Mouse (Mus musculus): Measurements from ENCODE around the gene Pidd1. TPM values are rescaled to one million over a fixed set of nuclear protein-coding genes. Genes with fewer than 3 reads are reported as not detected.

Gene Pidd1
- polyA plus RNA-seq, 1 experiment from 2014 or later, result 1.8 TPM

GRCm38 (mm10) chr7:141475805-141476158, 32.0 kb upstream of the Pidd1 start:
- Histone ChIP-seq H3K27ac (replicated peaks) (peak overlapping the region; percentile 87), H3K4me3 (ENCODE audit: low read depth, low read length) (peak overlapping the region; percentile 80), H3K9me3 (ENCODE audit: control insufficient read depth, low read length) (no peaks in the 10 kb centered on the region), H3K4me2 (replicated peaks; ENCODE audit: low read depth) (peak overlapping the region; percentile 90), H3K36me3 (ENCODE audit: control insufficient read depth, insufficient read depth, low read length) (peaks cover 8% of the 10 kb centered on the region), H3K27me3 (ENCODE audit: control insufficient read depth, insufficient read depth, low read length) (no peaks in the 10 kb centered on the region), H3K4me1 (replicated peaks; ENCODE audit: control insufficient read depth, insufficient read depth) (peaks cover 16% of the 10 kb centered on the region), H3K9ac (ENCODE audit: low read length) (peak overlapping the region; percentile 88)
- WGBS, result 0% methylated on average over 12 of the region's 12 CpGs
- ATAC-seq (ENCODE audit: low FRiP score, low TSS enrichment) (peak; percentile 5; the same call in 1 of the 2 replicates), DNase-seq (ENCODE audit: low spot score) (no peak)
- TF ChIP-seq EP300 (optimal IDR thresholded peaks at IDR 0.05) (no peak), CTCF (IDR thresholded peaks at IDR 0.05; ENCODE audit: low read depth) (no peak)

DNA sequence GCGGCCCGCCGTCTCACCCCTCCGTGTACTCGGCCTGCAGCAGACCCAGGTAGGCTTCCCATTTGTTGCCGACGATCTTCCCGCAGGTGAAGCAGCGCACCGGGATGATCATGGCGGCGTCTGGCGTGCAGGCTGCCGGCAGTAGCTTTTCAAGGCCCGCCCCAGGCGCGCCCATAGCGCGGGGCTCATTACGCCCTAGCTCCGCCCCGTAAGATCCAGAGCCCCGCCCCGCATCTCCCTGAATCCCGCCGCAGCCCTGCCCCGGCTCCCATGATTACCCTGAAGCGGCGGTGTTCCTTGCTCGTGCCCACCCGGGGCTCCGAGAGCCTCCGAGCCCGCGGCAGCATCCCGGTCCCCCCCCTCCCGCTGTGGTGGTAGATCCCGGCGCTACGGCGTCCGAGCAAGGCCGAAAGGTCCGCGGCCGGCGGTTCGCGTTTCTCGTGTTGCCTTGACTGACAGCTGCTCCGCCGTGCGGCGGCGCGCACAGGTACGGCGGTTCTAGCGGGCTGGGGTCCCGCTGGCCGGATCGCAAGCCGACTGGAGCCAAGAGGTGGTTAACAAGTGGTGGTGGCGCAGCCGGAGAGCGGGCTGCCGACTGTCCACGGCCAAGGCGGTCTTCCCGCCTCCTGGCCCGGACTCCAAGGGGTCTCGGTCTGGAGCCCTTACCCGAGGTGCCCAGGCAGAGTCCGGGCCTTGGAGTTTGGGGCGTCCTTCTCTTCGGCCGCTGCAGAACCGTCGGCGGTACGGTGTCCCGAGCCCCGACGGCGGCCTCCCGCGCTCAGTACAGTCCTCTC, 31.4 kb upstream of the Pidd1 start, which contains the start of the genes Polr2l and Tspan4:
Polr2l (minus strand) TSS at position 122 of the 794 bp plus-strand sequence.
Tspan4 (plus strand) TSS at position 230 of the 794 bp plus-strand sequence.
- Histone ChIP-seq H3K9me3 (ENCODE audit: control insufficient read depth, low read length) (no peaks in the 10 kb centered on the region), H3K4me2 (replicated peaks; ENCODE audit: low read depth) (peak within 1 kb of the TSS; percentile 90), H3K9ac (ENCODE audit: low read length) (peak within 1 kb of the TSS; percentile 88), H3K4me1 (replicated peaks; ENCODE audit: control insufficient read depth, insufficient read depth) (peaks cover 16% of the 10 kb centered on the region), H3K4me3 (ENCODE audit: low read depth, low read length) (peak within 1 kb of the TSS; percentile 80), H3K27me3 (ENCODE audit: control insufficient read depth, insufficient read depth, low read length) (no peaks in the 10 kb centered on the region), H3K27ac (replicated peaks) (peak within 1 kb of the TSS; percentile 87), H3K36me3 (ENCODE audit: control insufficient read depth, insufficient read depth, low read length) (peaks cover 13% of the 10 kb centered on the region)
- WGBS, result under 1% methylated on average over 66 of the region's 87 CpGs
- TF ChIP-seq EP300 (optimal IDR thresholded peaks at IDR 0.05) (peak; percentile 82), CTCF (IDR thresholded peaks at IDR 0.05; ENCODE audit: low read depth) (peak; percentile 27; the same call in 1 of the 2 replicates)
- peak; percentile 74 for ATAC-seq (ENCODE audit: low FRiP score, low TSS enrichment)
- DNase-seq (ENCODE audit: low spot score), result peak; percentile 86

- TF ChIP-seq CTCF (IDR thresholded peaks at IDR 0.05; ENCODE audit: low read depth) (no peak), EP300 (optimal IDR thresholded peaks at IDR 0.05) (no peak)
- Histone ChIP-seq H3K27me3 (ENCODE audit: control insufficient read depth, insufficient read depth, low read length) (no peaks in the 10 kb centered on the region), H3K36me3 (ENCODE audit: control insufficient read depth, insufficient read depth, low read length) (peaks cover 19% of the 10 kb centered on the region), H3K9ac (ENCODE audit: low read length) (peak overlapping the region; percentile 88), H3K4me1 (replicated peaks; ENCODE audit: control insufficient read depth, insufficient read depth) (peaks cover 20% of the 10 kb centered on the region), H3K4me3 (ENCODE audit: low read depth, low read length) (peak overlapping the region; percentile 80), H3K4me2 (replicated peaks; ENCODE audit: low read depth) (peak overlapping the region; percentile 90), H3K9me3 (ENCODE audit: control insufficient read depth, low read length) (no peaks in the 10 kb centered on the region), H3K27ac (replicated peaks) (no peak overlapping the region)
- no peak for DNase-seq (ENCODE audit: low spot score)
- ATAC-seq (ENCODE audit: low FRiP score, low TSS enrichment), result no peak
- 10% methylated on average over 5 of the region's 5 CpGs for WGBS
Measured at GRCm38 (mm10) chr7:141474160-141474559, 30.3 kb upstream of the Pidd1 start.

DNA sequence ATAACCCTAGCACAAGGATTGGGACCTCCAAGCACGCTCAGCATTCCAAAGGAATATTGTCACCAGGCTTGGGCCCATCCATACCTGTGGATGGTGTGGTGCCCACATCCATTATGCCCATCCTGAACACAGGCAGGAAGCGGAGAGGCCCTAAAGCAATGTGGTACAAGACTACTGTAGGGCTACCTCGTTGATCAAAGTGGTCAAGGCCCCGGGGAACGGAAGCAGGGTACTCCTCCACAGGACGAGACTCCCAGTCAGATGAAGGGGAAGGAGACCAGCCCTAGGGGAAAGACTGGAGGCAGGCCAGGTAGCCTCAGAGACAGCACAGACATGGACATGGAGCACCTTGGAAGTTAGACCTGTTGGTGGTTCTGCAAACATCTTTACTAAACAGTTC, 28.9 kb upstream of the Pidd1 start:
- Histone ChIP-seq H3K9ac (ENCODE audit: low read length) (no peak overlapping the region), H3K4me1 (replicated peaks; ENCODE audit: control insufficient read depth, insufficient read depth) (peaks cover 27% of the 10 kb centered on the region)

GRCm38 (mm10) chr7:141472226-141472625, 28.4 kb upstream of the Pidd1 start:
- Histone ChIP-seq H3K4me1 (replicated peaks; ENCODE audit: control insufficient read depth, insufficient read depth) (peaks cover 23% of the 10 kb centered on the region), H3K36me3 (ENCODE audit: control insufficient read depth, insufficient read depth, low read length) (peaks cover 19% of the 10 kb centered on the region), H3K27ac (replicated peaks) (no peak overlapping the region), H3K9me3 (ENCODE audit: control insufficient read depth, low read length) (no peaks in the 10 kb centered on the region), H3K4me3 (ENCODE audit: low read depth, low read length) (no peak overlapping the region), H3K9ac (ENCODE audit: low read length) (no peak overlapping the region), H3K27me3 (ENCODE audit: control insufficient read depth, insufficient read depth, low read length) (no peaks in the 10 kb centered on the region), H3K4me2 (replicated peaks; ENCODE audit: low read depth) (no peak overlapping the region)
- no peak for ATAC-seq (ENCODE audit: low FRiP score, low TSS enrichment)
- 73% methylated on average over 6 of the region's 6 CpGs for WGBS
- no peak for DNase-seq (ENCODE audit: low spot score)
- TF ChIP-seq CTCF (IDR thresholded peaks at IDR 0.05; ENCODE audit: low read depth) (no peak), EP300 (optimal IDR thresholded peaks at IDR 0.05) (no peak)

More for the DNA sequence above, 28.9 kb upstream of the Pidd1 start:
- H3K27ac ChIP-seq (replicated peaks), result no peak overlapping the region
- 83% methylated on average over 6 of the region's 6 CpGs for WGBS
- H3K4me3 ChIP-seq (ENCODE audit: low read depth, low read length), result no peak overlapping the region
- DNase-seq (ENCODE audit: low spot score) (no peak), ATAC-seq (ENCODE audit: low FRiP score, low TSS enrichment) (no peak)
- H3K9me3 ChIP-seq (ENCODE audit: control insufficient read depth, low read length), result no peaks in the 10 kb centered on the region
- H3K36me3 ChIP-seq (ENCODE audit: control insufficient read depth, insufficient read depth, low read length), result peaks cover 19% of the 10 kb centered on the region
- no peaks in the 10 kb centered on the region for H3K27me3 ChIP-seq (ENCODE audit: control insufficient read depth, insufficient read depth, low read length)
- H3K4me2 ChIP-seq (replicated peaks; ENCODE audit: low read depth), result no peak overlapping the region
- no peak for TF ChIP-seq CTCF (IDR thresholded peaks at IDR 0.05; ENCODE audit: low read depth)
- TF ChIP-seq EP300 (optimal IDR thresholded peaks at IDR 0.05), result no peak

- Histone ChIP-seq H3K9me3 (ENCODE audit: control insufficient read depth, low read length) (no peaks in the 10 kb centered on the region), H3K4me1 (replicated peaks; ENCODE audit: control insufficient read depth, insufficient read depth) (peaks cover 23% of the 10 kb centered on the region), H3K4me2 (replicated peaks; ENCODE audit: low read depth) (no peak overlapping the region), H3K4me3 (ENCODE audit: low read depth, low read length) (no peak overlapping the region), H3K9ac (ENCODE audit: low read length) (no peak overlapping the region), H3K27me3 (ENCODE audit: control insufficient read depth, insufficient read depth, low read length) (no peaks in the 10 kb centered on the region), H3K36me3 (ENCODE audit: control insufficient read depth, insufficient read depth, low read length) (peaks cover 19% of the 10 kb centered on the region), H3K27ac (replicated peaks) (no peak overlapping the region)
- DNase-seq (ENCODE audit: low spot score), result no peak
- TF ChIP-seq CTCF (IDR thresholded peaks at IDR 0.05; ENCODE audit: low read depth), result no peak
- no peak for TF ChIP-seq EP300 (optimal IDR thresholded peaks at IDR 0.05)
- ATAC-seq (ENCODE audit: low FRiP score, low TSS enrichment), result no peak
- 91% methylated on average over 1 of the region's 1 CpGs for WGBS
Measured at GRCm38 (mm10) chr7:141471236-141471635, 27.4 kb upstream of the Pidd1 start.
